Mouse (Mus musculus): Measurements from ENCODE around the gene Fmod.

GRCm38 (mm10) chr1:134076789-134077188 lies 39.7 kb downstream of the Fmod start:
- no peak for TF ChIP-seq POLR2A (IDR thresholded peaks at IDR 0.05; ENCODE audit: low read depth, low read length)
- TF ChIP-seq CTCF (conservative IDR thresholded peaks at IDR 0.05; ENCODE audit: insufficient read depth, insufficient read length, low read depth, low read length), result no peak

All from kidney, adult 2 months (tissue).